Mouse (Mus musculus) hindbrain, postnatal 0 days (tissue): ENCODE results near the gene Spop. TPM values are rescaled to one million over a fixed set of nuclear protein-coding genes. Genes with fewer than 3 reads are reported as not detected.
A peak's percentile ranks its signal among the peaks of the same experiment; 100 is the strongest.

Source experiments
- ATAC-seq: fragments of 200-750 bp; cut with Nextera tagmentation; 2 replicates; pipeline ENCODE4 v1.8.0; 2017; ENCODE audit warnings: mild to moderate bottlenecking, moderate TSS enrichment, moderate library complexity
- DNase-seq: peaks from one replicate; pipeline ENCODE4 v3.0.0-alpha.2; 2015; ENCODE audit warnings: low spot score
- H3K27ac ChIP-seq: fragments of 300-500 bp; sonication (generic); 2 replicates; pipeline ENCODE4 v1.5.1; 2014; ENCODE audit warnings: mild to moderate bottlenecking
- H3K27me3 ChIP-seq: fragments of 300-500 bp; sonication (generic); 2 replicates; pipeline ENCODE4 v1.6.1; 2014; ENCODE audit warnings: low read length, mixed read lengths; ENCODE audit not compliant: insufficient read depth
- H3K36me3 ChIP-seq: fragments of 300-500 bp; sonication (generic); 2 replicates; pipeline ENCODE4 v1.6.1; 2014; ENCODE audit warnings: low read length, mixed read lengths; ENCODE audit not compliant: insufficient read depth
- H3K4me1 ChIP-seq: fragments of 300-500 bp; sonication (generic); 2 replicates; pipeline ENCODE4 v1.6.1; 2014; ENCODE audit warnings: antibody characterized with exemption, low read length, mixed read lengths; ENCODE audit not compliant: insufficient read depth
- H3K4me2 ChIP-seq: fragments of 300-500 bp; sonication (generic); 2 replicates; pipeline ENCODE4 v1.6.1; 2014; ENCODE audit warnings: low read depth, mild to moderate bottlenecking, low read length, moderate library complexity, mixed read lengths
- H3K4me3 ChIP-seq: fragments of 300-500 bp; sonication (generic); 2 replicates; pipeline ENCODE4 v1.5.1; 2014; ENCODE audit warnings: low read length
- H3K9ac ChIP-seq: fragments of 300-500 bp; sonication (generic); replicated peaks from 2 replicates; pipeline ENCODE4 v1.6.1; 2014; ENCODE audit warnings: mild to moderate bottlenecking, low read length, moderate library complexity, mixed read lengths
- H3K9me3 ChIP-seq: fragments of 300-500 bp; sonication (generic); 2 replicates; pipeline ENCODE4 v1.6.1; 2016; ENCODE audit warnings: low read length, mixed read lengths
- CTCF ChIP-seq: IDR thresholded peaks from 2 replicates; pipeline ENCODE4 v1.5.1; 2016; ENCODE audit warnings: antibody characterized with exemption, control low read depth, low read depth
- WGBS: fragments of 180-500 bp; shearing (Covaris S2); extraction: QIAGEN DNeasy Blood & Tissue Kit; methylation state at CpG from one replicate; pipeline ENCODE4 v1.1.7; 2014; 5-methylcytosine and 5-hydroxymethylcytosine counted together
- polyA plus RNA-seq: library from polyadenylated mRNA; unstranded; fragments of >200 nt; fragmentation: Nextera tagmentation; extraction: Ambion mirVana; gene quantifications from 2 replicates; pipeline ENCODE4 v1.2.1, GENCODE M21; 2015
- total RNA-seq: library from RNA; depleted of rRNA; stranded (reverse); fragments of >200 nt; gene quantifications from 2 replicates; pipeline ENCODE4 v1.2.3, GENCODE M21; 2014

The Spop gene
- total and polyA plus RNA-seq, 2 experiments from 2014 or later: 51.1 to 210 TPM

DNA sequence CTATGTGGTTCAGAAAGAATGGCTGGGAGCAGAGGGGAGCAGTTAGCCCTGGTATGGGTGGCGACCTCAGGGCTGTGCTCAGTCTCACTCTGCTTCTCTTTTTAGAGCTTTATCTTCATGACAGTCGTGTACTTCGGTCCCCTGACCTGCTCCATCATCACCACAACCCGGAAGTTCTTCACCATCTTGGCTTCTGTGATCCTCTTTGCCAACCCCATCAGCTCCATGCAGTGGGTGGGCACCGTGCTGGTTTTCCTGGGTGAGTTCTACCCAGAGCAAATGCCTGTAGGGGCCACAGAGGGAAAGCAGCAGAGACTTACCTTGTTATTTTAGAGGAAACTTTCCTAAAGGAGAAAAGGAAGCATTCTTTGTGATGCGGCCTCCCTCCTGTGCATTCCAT, 23.5 kb upstream of the Spop start:
- no peak overlapping the region for H3K4me2 ChIP-seq
- ATAC-seq (no peak), DNase-seq (no peak)
- H3K27me3 ChIP-seq: no peaks in the 10 kb centered on the region
- H3K9ac ChIP-seq: no peak overlapping the region
- TF ChIP-seq CTCF: no peak
- peaks cover 12% of the 10 kb centered on the region for H3K4me1 ChIP-seq
- no peak overlapping the region for H3K27ac ChIP-seq
- H3K36me3 ChIP-seq: peaks cover 31% of the 10 kb centered on the region; the same call in 1 of the 2 replicates
- no peak overlapping the region for H3K4me3 ChIP-seq
- WGBS: 94% methylated on average over 6 of the region's 6 CpGs
- H3K9me3 ChIP-seq: no peaks in the 10 kb centered on the region

DNA sequence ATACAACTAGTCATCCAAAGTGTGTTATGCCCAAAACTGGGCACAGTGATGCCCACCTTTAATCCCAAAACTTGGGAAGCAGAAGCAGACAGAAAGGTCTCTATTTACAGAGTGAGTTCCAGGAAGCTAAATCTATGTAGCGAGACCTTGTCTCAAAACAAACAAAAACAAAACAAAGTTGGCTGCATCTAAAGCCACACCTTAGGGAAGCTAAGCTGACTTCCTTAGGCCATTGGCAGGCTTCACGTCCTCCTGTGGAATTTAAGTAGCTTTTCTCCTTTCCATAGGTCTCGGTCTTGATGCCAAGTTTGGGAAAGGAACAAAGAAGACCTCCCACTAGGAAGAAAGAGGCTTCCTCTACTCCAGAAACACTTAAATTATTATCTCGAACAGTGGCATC, 22.7 kb upstream of the Spop start:
- H3K4me2 ChIP-seq: no peak overlapping the region
- no peaks in the 10 kb centered on the region for H3K27me3 ChIP-seq
- ATAC-seq (no peak), DNase-seq (no peak)
- H3K36me3 ChIP-seq: peaks cover 31% of the 10 kb centered on the region; the same call in 1 of the 2 replicates
- H3K4me3 ChIP-seq: no peak overlapping the region
- H3K4me1 ChIP-seq: peaks cover 12% of the 10 kb centered on the region
- H3K27ac ChIP-seq: no peak overlapping the region
- no peak for TF ChIP-seq CTCF
- WGBS: 54% methylated on average over 4 of the region's 4 CpGs
- H3K9me3 ChIP-seq: no peaks in the 10 kb centered on the region
- no peak overlapping the region for H3K9ac ChIP-seq

DNA sequence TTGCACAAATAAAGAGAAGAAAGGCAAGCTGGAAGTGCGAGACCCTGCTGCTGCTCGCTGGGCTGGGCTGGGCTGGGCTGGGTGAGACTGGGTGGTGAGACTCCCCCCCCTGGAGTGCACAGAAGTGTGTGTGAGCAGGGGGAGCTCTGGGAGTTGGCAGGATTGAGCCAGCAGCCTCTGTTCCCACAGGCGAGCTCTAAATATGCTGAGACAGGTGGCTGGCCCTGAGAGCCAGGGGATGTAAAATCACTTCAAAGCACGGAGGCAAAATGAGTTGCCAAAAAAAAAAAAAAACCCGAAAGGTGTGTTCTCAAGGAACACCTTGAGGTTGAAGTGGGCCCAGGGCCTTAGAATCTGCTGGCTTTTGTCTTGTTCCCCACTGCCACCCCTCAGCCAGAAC, 22.1 kb upstream of the Spop start:
- Histone ChIP-seq H3K4me3 (no peak overlapping the region), H3K27me3 (no peaks in the 10 kb centered on the region), H3K4me2 (no peak overlapping the region), H3K9me3 (no peaks in the 10 kb centered on the region), H3K4me1 (peaks cover 12% of the 10 kb centered on the region), H3K36me3 (peaks cover 26% of the 10 kb centered on the region; the same call in 1 of the 2 replicates), H3K9ac (no peak overlapping the region), H3K27ac (peak overlapping the region; percentile 48; the same call in 1 of the 2 replicates)
- TF ChIP-seq CTCF: no peak
- DNase-seq: peak; percentile 36
- ATAC-seq: no peak
- WGBS: 45% methylated on average over 5 of the region's 5 CpGs

DNA sequence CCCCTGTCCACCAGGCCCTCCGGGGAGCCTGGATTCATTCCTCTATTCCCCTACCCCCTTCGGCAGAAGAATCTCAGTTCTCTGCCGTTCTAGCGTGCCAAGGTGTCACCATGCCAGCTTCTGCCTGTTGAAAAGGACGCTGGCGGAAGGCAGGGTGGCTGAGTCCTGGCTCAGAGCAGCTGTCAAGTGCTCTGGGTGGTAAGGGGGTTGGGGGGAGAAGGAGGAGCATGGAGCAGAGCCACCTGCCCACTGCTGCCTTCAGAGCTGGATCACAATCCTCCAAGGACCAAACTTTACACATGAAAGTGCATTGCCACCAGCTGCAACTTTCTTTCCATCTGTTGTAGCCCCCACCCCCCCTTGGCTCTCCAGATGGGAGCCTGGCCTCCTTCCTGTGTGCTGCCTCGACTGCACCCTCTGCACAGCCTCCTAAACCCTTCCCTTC, 21.6 kb upstream of the Spop start:
- DNase-seq (peak; percentile 87), ATAC-seq (peak; percentile 87)
- Histone ChIP-seq H3K27me3 (no peaks in the 10 kb centered on the region), H3K36me3 (peaks cover 21% of the 10 kb centered on the region; the same call in 1 of the 2 replicates), H3K4me2 (no peak overlapping the region), H3K4me3 (no peak overlapping the region), H3K27ac (peak overlapping the region; percentile 48), H3K9me3 (no peaks in the 10 kb centered on the region), H3K9ac (no peak overlapping the region), H3K4me1 (peaks cover 12% of the 10 kb centered on the region)
- whole genome bisulfite sequencing: 31% methylated on average over 7 of the region's 7 CpGs
- no peak for TF ChIP-seq CTCF

DNA sequence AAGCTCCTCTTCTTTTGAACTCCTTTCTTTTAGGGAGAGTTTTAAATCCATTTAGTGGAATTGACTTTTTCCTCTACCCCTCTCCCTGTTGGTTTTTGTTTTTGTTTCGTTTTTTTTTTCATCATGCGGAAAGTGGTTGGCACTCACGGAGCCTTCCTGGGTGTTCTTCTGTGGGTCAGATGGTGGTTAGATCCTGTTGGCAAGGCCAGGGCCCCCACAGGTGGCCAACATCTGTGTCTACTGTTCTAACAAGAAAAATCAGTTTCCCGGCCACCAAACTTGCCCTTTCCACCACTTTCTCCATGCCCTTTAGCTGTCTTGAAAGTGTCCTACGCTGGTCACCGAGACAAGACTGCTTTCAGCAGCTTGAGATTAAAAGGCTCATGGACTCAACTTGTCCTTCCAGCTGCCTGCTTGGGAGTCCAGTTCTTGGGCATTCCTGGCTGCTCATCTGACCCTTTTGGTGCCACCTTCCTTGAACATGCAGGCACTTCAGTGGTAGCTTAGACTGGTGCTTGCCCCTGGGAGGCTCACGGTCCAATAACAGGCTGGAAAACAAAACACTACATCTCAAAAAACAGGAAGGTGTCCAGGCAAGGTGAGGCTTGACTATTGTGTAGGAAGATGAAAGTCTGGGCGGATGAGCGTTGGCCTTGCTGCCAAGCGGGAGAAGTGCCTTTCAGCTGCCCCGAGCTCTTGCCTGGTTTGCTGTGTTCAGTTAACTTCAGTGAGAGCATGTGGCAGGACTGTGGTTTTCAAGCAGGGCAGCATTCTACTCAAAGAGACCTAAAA, 21.0 kb upstream of the Spop start:
- H3K9me3 ChIP-seq: no peaks in the 10 kb centered on the region
- H3K36me3 ChIP-seq: peaks cover 15% of the 10 kb centered on the region; the same call in 1 of the 2 replicates
- H3K4me3 ChIP-seq: no peak overlapping the region
- H3K4me2 ChIP-seq: no peak overlapping the region
- ATAC-seq: no peak
- no peaks in the 10 kb centered on the region for H3K27me3 ChIP-seq
- DNase-seq: peak; percentile 45
- 61% methylated on average over 11 of the region's 11 CpGs for WGBS
- peaks cover 12% of the 10 kb centered on the region for H3K4me1 ChIP-seq
- H3K27ac ChIP-seq: peak overlapping the region; percentile 48
- no peak overlapping the region for H3K9ac ChIP-seq
- TF ChIP-seq CTCF: no peak

DNA sequence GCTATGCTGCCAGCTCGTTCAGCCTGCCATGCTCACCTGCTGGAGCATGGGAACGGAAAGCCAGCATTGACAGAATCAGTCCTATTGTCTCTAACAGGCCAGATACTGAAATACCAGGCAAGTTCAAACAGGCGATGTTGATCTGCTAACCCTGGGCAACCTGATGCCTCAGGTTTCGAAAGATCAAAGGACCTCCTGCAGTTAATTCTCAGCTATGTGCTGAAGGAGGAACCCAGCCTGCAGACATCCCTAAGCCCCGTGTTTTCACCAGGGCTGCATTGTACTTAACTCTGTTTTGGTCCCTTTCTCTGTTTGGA, 20.4 kb upstream of the Spop start:
- H3K27ac ChIP-seq: peak overlapping the region; percentile 48; the same call in 1 of the 2 replicates
- no peaks in the 10 kb centered on the region for H3K9me3 ChIP-seq
- no peak for TF ChIP-seq CTCF
- H3K27me3 ChIP-seq: no peaks in the 10 kb centered on the region
- no peak for DNase-seq
- H3K9ac ChIP-seq: no peak overlapping the region
- peaks cover 12% of the 10 kb centered on the region for H3K4me1 ChIP-seq
- no peak overlapping the region for H3K4me3 ChIP-seq
- 43% methylated on average over 5 of the region's 5 CpGs for WGBS
- peaks cover 9% of the 10 kb centered on the region; the same call in 1 of the 2 replicates for H3K36me3 ChIP-seq
- no peak overlapping the region for H3K4me2 ChIP-seq
- no peak for ATAC-seq

DNA sequence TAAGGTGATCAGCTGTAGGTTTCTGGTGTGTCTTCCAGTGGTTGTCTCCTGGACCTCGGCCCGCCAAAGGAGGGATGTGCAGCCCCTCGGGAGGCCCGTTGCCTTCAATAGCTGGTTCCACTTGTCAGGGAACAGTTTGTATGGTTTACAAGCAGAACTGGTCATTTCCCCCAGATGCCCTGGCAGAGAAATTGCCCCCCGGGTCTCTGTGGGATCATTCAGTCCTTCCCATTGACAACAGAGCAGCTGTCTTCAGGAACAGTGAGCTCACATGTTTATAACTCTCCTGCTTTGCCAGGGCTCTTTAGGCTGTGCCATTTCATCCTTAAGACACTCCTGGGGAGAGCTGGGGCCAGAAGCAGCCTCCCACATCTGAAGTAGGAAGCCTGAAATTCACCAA, 19.8 kb upstream of the Spop start:
- no peak overlapping the region for H3K4me3 ChIP-seq
- peaks cover 9% of the 10 kb centered on the region; the same call in 1 of the 2 replicates for H3K36me3 ChIP-seq
- H3K27me3 ChIP-seq: no peaks in the 10 kb centered on the region
- H3K9ac ChIP-seq: no peak overlapping the region
- H3K4me1 ChIP-seq: peaks cover 12% of the 10 kb centered on the region
- 38% methylated on average over 5 of the region's 5 CpGs for WGBS
- no peak overlapping the region for H3K4me2 ChIP-seq
- DNase-seq: peak; percentile 52
- TF ChIP-seq CTCF: no peak
- ATAC-seq: no peak
- no peaks in the 10 kb centered on the region for H3K9me3 ChIP-seq
- H3K27ac ChIP-seq: no peak overlapping the region
